Mouse (Mus musculus) CH12F3 (cell line): Measurements from ENCODE around the gene Wdr72.

Source experiments
- in situ Hi-C: fragments of 300-500 bp; cut with MboI; formaldehyde crosslinking; loops from 2 replicates; pipeline ENCODE4 v1.14.3; 2020; ENCODE audit warnings: low sequenced_read_pairs

The Wdr72 gene

DNA sequence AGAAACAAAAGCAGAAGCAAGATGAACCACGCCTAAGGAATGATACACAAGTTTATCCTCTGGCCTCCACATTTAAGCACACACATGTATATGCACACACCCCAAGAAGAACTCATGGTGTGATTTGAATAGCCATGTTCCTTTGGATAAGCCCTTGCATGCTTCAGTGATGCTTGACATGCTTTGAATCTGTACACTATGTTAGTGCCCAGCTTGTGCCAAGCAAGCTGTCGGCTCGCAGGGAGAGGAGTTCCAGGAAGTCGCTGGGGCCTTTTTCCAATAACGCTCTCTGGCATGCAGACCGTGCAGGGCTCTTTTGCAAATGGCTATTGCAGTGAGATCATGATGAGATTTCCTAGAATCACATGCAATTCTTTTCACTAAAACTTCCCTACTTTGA is 118.1 kb downstream of the Wdr72 start:
- in situ Hi-C loops = no loop called here

DNA sequence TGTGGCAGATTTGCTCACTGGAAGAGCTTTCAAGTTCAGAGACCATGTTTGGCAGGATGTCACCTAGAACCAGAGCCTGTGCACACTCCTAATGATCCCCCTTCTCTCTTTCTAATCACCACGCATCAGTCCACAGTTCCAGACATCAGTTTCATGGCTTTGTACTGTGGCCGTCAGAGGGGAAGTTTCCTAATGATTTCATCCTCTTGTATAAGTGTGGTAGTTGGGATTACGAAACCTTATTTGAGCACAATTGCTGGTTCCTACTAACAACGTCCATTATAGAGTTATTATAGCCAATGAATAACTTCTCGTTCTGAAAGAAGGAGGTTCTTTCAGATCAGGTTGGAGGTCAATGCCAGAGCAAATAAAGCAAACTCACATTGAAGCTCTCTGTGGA is 131.1 kb downstream of the Wdr72 start:
- in situ Hi-C loops = no loop called here

DNA sequence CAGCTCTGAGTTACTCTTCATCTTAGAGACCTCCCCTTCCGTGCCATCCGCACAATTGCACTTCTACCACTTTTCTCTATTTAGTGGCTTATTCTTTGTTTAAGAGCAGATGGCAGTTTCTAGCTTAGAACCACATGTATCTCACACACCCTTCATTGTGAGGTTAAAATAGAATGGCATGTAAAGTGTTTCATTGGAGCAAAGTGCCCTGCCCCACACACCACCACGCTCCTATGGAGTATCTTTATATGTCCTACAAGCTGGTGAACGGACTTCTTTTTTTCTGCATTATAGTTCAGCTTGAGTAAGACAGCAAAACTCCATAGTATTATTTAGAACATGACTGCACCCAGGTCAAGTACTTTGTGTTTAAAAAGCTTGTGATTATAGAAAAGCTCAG is 137.9 kb downstream of the Wdr72 start:
- in situ Hi-C loops = no loop called here

DNA sequence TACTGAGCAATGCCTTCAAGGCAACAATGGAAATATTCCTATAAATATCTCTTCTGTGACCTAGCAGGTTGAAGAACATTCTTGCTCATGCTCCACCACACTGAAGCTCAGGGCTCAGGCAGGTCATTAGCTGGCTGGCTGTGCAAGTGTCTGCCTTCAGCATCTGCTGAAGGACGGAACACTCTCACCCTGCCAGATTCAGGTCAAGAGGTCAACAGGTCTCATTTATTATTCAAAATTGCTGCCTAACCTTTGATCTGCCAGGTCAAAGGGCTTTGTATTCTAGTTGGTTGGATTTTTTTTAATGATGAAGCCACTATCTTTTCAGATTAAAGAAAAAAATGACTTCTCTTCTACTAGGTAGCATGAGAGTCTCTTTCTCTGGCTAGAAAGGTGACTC is 139.3 kb downstream of the Wdr72 start:
- in situ Hi-C loops = no loop called here

DNA sequence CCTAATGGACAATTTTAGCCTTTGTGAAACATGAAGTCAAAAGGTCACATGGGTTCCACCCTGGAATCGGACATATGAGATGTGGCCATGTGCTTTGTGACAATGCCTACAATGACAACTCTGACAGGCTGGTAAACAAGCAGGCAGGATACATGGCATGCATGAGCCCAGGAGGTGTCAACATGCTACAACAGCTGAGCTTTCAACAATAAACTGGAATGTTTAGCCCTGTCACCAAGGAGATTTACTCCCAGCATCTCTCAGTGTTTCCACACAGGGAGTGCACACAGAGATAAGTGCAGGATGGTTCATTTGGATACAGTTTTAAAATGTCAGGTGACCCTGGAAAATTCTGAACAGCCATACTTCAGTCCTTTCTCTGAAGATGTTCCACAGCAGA is 140.4 kb downstream of the Wdr72 start:
- in situ Hi-C loops = no loop called here

DNA sequence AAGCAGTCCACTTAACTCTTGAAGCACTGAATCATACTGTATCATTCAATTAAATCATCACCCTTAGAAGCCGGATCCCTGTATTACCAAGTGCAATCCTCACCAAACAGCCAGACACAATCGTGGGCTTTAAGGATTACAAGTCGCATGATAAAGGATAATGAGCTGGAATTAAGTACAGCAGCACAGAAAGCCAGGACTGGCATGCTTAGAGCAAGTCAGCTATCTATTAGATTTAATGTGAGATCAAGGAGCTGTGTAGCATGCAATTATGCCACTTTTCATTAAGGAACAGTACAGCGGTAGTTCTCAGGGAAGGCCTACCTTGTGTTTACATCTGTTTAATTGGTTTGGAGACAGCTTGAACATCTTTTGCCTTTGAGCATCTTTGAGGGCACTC is 148.2 kb downstream of the Wdr72 start:
- in situ Hi-C loops = no loop called here

DNA sequence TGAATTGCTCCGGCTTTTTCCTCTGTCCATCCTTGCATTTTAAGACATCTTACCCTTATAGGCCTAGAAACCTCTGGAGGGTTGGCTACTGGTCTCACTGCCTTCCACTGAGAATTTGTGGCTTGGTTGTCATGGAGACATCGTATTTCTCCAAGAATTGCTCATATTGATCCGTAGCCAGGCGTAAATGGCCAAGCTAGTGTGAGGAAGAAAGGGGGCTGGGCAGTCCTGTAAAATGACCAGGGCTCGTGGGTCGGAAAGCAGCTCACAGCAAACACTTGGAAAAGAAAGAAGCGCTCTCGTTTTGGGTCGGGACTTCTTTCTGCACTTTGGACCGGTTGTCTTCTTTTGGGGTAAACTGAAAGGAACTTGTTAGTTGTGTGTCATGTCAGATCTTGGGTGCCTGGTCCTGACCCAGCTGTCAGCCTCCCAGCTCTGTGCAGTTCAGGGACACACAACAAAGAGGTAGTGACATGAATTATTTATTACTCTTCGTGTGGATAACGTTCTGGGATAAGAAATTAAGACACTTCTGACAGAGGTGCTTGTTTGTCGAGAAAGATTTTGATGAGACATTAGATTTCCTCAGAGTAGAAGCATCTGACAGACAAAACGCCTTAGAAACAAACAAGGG is 167.7 kb downstream of the Wdr72 start:
- in situ Hi-C loops = no loop called here

DNA sequence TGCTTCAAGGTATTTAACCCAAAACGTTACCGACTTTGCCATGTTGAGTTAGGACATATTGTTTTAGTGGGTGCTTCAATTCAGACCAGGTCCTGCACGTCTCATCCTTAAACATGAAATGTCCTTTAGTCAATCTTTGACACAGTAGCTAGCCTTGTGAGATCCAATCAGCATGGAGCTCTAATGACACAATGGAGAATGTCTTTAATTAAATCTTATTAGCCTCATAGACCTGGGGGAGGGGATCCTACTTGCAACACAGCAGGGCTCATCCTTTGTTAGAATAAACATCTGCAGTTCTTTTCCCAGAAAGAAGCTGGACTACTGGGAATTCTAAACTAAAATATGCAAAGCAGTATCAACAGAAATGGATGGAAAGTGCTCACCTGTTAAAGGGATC is 171.9 kb downstream of the Wdr72 start:
- in situ Hi-C loops = no loop called here

DNA sequence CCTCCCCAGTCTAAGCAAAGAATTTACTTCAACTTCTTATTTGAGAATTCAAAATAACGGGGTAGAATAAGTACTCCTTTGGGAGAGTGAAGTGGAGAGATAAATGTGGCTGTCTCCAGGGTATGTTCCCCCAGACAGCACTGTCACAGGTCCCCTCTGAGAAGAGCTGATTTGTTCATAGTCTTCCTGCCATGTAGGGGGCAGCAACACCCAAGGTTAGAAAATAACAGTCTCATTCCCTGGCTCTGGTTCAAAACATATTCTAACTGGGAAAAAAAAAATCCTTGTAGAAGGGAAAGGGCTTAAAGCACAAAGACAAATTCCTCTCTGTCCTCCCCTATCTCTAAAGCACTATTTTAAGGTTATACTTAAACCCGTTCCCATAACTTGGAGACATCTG is 176.1 kb downstream of the Wdr72 start:
- in situ Hi-C loops = no loop called here

DNA sequence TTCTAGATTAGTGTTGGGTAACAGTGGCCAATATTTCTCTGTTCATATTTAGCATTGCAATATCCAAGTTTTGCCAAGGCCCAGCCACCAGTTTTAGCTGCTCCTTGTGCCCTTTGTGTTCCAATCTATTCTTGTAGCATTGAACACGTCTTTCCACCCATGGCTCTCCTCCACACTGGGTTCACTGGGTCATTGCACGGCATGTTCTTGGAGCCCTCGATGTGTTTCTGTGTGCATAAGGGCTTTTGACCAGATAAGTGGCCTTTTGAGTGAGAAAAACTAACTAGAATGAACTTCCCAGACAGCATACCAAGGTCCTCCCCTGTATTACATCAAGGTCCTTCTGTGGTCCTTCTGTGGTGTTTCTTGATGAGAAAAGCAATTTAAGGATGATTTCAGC is 184.3 kb downstream of the Wdr72 start:
- in situ Hi-C loops = no loop called here

DNA sequence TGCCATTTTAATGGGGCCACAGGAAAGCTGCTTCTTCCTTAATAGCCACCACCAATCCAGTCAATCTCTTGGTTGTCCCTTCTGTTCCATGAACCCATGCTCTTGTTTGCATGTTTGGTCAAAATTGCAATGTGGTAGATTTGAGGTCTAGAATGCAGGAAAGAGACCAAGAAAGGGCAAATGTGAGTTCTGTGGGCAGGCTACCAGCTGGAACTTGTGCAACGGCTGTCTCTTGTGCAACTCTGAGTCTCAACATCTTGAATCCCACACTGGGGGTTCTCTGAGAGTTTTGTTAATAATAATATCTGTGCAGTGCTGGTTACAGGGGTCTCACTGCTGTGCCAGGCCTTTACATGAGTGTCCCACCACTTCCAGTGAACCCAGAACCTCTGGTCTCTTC is 208.6 kb downstream of the Wdr72 start:
- in situ Hi-C loops = no loop called here

DNA sequence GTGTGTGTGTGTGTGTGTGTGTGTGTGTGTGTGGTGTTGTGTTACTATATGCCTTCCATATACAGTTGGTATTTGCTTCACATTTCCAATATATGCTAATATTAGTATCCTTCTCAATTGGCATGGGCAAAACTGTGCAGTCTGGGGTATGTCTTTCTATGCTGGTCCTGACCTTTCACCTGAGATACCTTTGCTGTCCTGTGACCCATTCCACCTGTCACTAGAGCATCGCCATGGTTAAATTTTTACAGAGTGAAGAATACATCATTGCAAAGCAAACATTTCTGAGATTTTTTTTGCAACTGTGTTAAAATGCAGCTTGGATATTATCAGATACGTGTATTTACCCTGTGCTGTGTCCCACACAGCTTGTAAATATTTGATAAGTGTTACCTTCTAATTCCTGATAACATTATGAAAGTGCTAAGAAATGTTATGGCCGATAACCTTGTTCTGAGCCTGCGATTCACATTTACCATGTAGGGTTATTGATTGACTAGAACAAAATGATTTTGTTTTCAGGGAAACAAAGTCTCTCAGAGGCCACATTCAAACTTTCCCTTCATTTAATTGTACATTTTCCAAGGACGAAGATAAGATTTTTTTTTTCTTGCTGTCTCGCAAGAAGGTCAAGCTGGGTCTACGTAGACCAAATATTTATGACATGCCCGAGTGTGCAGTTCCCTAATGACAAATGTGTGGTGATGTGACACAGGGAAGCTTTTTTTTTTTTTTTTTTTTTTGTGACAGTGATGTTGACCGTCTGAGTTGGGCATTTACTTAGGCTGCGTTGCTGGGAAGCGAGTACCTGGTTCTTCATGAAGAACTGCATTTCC is 214.2 kb downstream of the Wdr72 start:
- in situ Hi-C loops = no loop called here

DNA sequence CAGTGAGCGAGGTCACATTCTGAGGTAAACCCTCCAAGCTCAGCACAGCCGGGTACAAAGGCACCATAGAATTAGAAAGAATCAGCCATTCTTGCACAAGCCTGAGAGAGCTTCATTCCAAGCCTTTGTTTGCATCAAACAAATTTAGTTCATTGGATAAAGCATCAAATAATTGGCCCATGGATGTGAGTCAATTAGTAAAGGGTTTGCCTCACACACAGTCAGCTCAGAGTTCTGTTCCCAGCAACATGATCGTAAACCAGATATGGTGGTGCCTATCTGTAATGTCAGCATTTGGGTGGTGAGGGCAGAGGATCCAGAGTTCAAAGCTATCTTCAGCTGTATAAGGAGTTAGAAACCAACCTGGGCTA is 214.8 kb downstream of the Wdr72 start:
- in situ Hi-C loops = no loop called here

DNA sequence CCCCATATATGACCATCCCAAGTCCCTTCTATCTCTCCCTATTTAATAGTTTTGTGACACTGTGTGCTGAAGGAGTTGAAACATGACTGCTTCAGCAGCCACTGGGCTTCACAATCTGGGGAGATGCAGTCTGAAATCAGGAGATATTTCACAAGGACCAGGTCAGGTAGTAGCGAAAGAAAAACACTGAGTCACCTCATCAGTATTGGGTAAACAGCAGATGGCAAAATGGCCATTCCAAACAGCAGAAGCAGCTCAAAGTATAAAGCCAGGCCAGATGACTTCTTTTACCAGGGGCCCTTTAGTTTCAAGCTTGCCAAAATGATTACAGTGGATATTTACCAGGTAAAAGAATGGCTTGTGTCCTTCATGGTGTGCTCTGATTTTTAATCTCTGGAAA is 215.8 kb downstream of the Wdr72 start:
- in situ Hi-C loops = no loop called here

DNA sequence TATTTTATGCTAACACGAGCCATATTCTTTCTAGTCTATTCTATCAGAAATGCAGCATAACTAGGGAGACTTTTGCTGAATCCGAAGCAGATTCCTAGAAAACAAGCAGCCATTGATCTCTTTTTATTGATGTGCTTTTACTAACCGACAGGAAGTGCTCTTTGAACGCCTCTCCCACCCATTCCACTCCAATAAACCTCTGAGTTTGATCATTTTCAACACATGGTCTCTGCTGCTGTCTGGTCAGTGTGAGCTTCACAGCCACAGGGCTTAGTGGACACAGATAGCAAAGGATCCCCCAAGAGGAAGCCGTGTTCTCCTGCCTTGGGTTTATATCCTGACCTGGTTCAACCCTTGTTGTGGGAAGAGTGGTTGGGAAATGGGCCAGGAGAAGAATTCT is 218.7 kb downstream of the Wdr72 start:
- in situ Hi-C loops = no loop called here

DNA sequence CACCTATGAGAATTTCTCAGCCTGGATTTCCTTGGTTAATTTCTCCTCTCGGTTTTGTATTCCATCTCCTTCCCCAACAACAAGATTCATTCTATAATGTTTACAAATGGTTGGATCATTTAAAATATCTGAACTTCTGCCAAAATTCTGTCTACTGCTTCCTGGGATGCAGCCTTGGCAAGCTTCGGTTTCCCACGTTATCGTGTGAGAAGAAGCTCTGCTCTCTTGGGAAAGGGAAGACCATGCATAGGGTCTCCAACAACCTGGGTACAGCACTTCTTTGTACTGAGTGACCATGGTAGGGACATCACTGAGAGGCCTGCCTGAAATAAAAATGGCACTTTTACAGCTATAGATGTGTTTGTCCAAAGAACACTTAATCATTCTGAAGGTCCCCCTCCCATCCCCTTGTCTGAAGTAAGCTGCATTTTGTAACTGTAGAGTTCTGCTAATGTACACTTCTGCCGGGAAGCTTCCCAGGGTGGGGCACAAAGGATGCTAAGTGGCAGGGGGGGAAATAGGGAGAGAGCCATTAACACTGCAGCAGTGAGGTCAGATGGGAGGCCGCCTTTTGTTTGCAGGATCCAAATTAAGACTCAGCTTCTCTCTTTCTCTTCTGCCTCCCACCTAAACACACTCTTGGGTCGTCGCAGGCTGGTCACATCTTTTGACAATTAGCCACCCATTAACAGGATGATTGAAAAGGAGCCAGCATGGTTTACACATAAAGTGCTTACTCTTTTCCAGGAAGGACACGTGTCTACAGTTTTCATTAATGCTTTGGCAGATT is 220.7 kb downstream of the Wdr72 start:
- in situ Hi-C loops = no loop called here

DNA sequence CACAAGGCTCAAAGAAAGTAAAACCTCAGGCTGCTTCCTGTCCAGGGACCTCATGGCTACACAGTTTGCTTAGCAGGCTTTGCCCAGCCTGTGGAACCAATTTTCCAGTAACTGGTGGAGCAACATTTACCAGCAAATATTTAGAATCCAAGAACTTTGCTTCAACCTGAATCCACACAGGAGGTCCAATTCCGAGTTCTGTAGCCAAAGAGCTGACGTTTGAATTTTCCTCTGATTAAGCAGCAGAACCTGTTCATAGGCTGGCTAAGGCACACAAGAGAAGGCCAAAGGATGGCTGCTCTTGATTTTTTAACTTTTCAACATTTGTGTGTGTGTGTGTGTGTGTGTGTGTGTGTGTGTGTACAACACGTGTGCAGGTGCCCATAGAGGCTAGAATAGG is 222.2 kb downstream of the Wdr72 start:
- in situ Hi-C loops = no loop called here
